Mouse (Mus musculus): ENCODE data around the gene Ccz1. TPM values are rescaled to one million over a fixed set of nuclear protein-coding genes. Genes with fewer than 3 reads are reported as not detected.

Ccz1 gene
- polyA plus RNA-seq, 1 experiment from 2014 or later: 110 TPM

DNA sequence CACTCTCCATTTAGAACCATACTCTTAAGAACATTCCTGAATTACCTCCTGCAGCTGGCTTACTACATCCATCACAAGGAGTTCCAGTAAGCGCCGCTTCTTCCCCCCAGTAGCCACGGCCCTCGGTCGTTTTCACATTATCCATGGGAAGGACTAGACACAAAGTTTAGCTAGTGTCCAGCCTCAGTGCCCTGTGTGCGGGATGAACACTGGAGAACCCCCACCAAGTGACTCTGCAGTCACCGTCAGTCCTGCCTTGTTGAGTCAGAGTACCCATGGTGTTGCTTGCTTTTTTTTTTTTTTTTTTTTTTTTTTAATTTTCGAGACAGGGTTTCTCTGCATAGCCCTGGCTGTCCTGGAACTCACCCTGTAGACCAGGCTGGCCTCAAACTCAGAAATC lies 53.5 kb downstream of the Ccz1 start:
- no peak for ATAC-seq (ENCODE audit: low FRiP score)
- WGBS: 93% methylated on average over 8 of the region's 8 CpGs
- H3K9ac ChIP-seq: no peak overlapping the region

GRCm38 (mm10) chr5:143959551-143959950 lies 55.1 kb downstream of the Ccz1 start:
- no peak overlapping the region for H3K9ac ChIP-seq
- H3K27ac ChIP-seq: no peak overlapping the region
- no peaks in the 10 kb centered on the region for H3K4me1 ChIP-seq
- no peaks in the 10 kb centered on the region for H3K27me3 ChIP-seq
- no peak for ATAC-seq (ENCODE audit: low FRiP score)
- WGBS: 92% methylated on average over 11 of the region's 11 CpGs
- no peaks in the 10 kb centered on the region for H3K36me3 ChIP-seq (replicated peaks)
- H3K4me2 ChIP-seq: no peak overlapping the region
- H3K4me3 ChIP-seq (replicated peaks): no peak overlapping the region
- H3K9me3 ChIP-seq: 0 out of 2 replicates have a peak, but pooled peaks cover 2% of the 10 kb centered on the region

More for the DNA sequence above, 53.5 kb downstream of the Ccz1 start:
- H3K4me1 ChIP-seq: no peaks in the 10 kb centered on the region
- 0 out of 2 replicates have a peak, but pooled peaks cover 2% of the 10 kb centered on the region for H3K9me3 ChIP-seq
- H3K4me2 ChIP-seq: no peak overlapping the region
- no peak overlapping the region for H3K4me3 ChIP-seq (replicated peaks)
- no peaks in the 10 kb centered on the region for H3K36me3 ChIP-seq (replicated peaks)
- no peaks in the 10 kb centered on the region for H3K27me3 ChIP-seq
- no peak overlapping the region for H3K27ac ChIP-seq

DNA sequence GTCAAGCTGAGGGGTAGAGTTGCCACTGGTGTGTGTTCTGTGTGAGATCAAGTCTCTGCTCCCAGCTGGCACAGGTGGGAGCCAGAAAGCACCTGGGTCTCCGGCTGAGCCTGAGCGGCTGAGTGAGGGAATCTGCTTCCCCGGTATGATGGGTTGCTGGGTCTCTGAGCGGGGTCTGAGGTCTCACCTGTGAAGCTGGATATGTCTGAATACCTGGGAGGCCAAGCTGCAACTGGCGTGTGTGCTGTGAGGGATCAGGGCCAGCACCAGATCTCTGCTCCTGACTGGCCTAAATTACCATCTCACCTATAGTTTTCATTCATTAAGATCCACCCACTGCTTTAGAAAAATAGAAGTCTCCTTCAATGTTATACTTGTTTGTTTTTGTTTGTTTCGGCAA lies 57.6 kb downstream of the Ccz1 start:
- H3K4me2 ChIP-seq: no peak overlapping the region
- no peak overlapping the region for H3K4me3 ChIP-seq (replicated peaks)
- 87% methylated on average over 6 of the region's 6 CpGs for WGBS

GRCm38 (mm10) chr5:143950016-143950415 lies 64.7 kb downstream of the Ccz1 start:
- no peaks in the 10 kb centered on the region for H3K9me3 ChIP-seq
- H3K4me3 ChIP-seq (replicated peaks): no peak overlapping the region
- no peak overlapping the region for H3K27ac ChIP-seq
- H3K4me1 ChIP-seq: no peaks in the 10 kb centered on the region
- ATAC-seq (ENCODE audit: low FRiP score): no peak
- H3K9ac ChIP-seq: no peak overlapping the region
- no peaks in the 10 kb centered on the region for H3K36me3 ChIP-seq (replicated peaks)
- WGBS: 45% methylated on average over 5 of the region's 5 CpGs
- H3K4me2 ChIP-seq: no peak overlapping the region
- H3K27me3 ChIP-seq: no peaks in the 10 kb centered on the region

More for the DNA sequence above, 57.6 kb downstream of the Ccz1 start:
- no peak for ATAC-seq (ENCODE audit: low FRiP score)
- Histone ChIP-seq H3K9ac (no peak overlapping the region), H3K4me1 (no peaks in the 10 kb centered on the region), H3K36me3 (replicated peaks) (no peaks in the 10 kb centered on the region), H3K27ac (no peak overlapping the region), H3K9me3 (0 out of 2 replicates have a peak, but pooled peaks cover 2% of the 10 kb centered on the region), H3K27me3 (no peaks in the 10 kb centered on the region)

DNA sequence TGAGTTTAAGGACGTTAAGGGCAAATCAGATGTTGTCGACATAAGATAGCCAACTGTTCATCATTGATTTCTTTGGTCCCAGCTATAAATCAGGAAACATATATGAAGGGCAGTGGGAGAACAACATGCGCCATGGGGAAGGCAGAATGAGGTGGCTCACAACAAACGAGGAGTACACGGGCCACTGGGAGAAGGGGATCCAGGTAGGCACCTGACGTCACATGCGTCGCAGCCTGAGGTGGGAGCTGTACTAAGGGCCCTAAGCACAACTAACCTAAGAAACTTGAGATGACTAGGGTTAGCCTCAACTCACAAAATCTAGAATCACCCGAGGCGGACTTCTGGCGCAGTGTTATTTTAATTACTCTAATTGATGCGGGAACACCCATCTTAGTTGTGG lies 66.3 kb downstream of the Ccz1 start:
- no peaks in the 10 kb centered on the region for H3K27me3 ChIP-seq
- H3K4me1 ChIP-seq: no peaks in the 10 kb centered on the region
- H3K4me3 ChIP-seq (replicated peaks): no peak overlapping the region
- no peaks in the 10 kb centered on the region for H3K36me3 ChIP-seq (replicated peaks)
- WGBS: 90% methylated on average over 12 of the region's 12 CpGs
- H3K9ac ChIP-seq: no peak overlapping the region
- H3K9me3 ChIP-seq: no peaks in the 10 kb centered on the region
- ATAC-seq (ENCODE audit: low FRiP score): no peak
- no peak overlapping the region for H3K27ac ChIP-seq
- no peak overlapping the region for H3K4me2 ChIP-seq

- no peak for ATAC-seq (ENCODE audit: low FRiP score)
Measured at GRCm38 (mm10) chr5:143943231-143944125, 71.2 kb downstream of the Ccz1 start.

GRCm38 (mm10) chr5:143941588-143941987 lies 73.1 kb downstream of the Ccz1 start:
- no peak for ATAC-seq (ENCODE audit: low FRiP score)
- H3K4me1 ChIP-seq: no peaks in the 10 kb centered on the region
- H3K27me3 ChIP-seq: no peaks in the 10 kb centered on the region
- H3K4me3 ChIP-seq (replicated peaks): no peak overlapping the region
- WGBS: 24% methylated on average over 10 of the region's 10 CpGs
- no peak overlapping the region for H3K4me2 ChIP-seq
- H3K27ac ChIP-seq: no peak overlapping the region
- H3K36me3 ChIP-seq (replicated peaks): no peaks in the 10 kb centered on the region
- no peaks in the 10 kb centered on the region for H3K9me3 ChIP-seq
- no peak overlapping the region for H3K9ac ChIP-seq

More at GRCm38 (mm10) chr5:143943231-143944125, 71.2 kb downstream of the Ccz1 start:
- no peaks in the 10 kb centered on the region for H3K4me1 ChIP-seq
- H3K4me3 ChIP-seq (replicated peaks): no peak overlapping the region
- no peaks in the 10 kb centered on the region for H3K9me3 ChIP-seq
- WGBS: 88% methylated on average over 14 of the region's 14 CpGs
- H3K27ac ChIP-seq: no peak overlapping the region
- H3K4me2 ChIP-seq: no peak overlapping the region
- no peaks in the 10 kb centered on the region for H3K36me3 ChIP-seq (replicated peaks)
- H3K9ac ChIP-seq: no peak overlapping the region
- no peaks in the 10 kb centered on the region for H3K27me3 ChIP-seq

Other genes with a start within 250 kb of the Ccz1 start
- gene Eif2ak1, start 197.1 kb downstream of the Ccz1 start, polyA plus RNA-seq (2016; fragmentation: Nextera tagmentation; extraction: Ambion mirVana): 44.7 and 46.2 TPM in 2 replicates
- 0.46 and 0.66 TPM in 2 replicates for gene Ankrd61, start 117.2 kb downstream of the Ccz1 start, polyA plus RNA-seq (2016; fragmentation: Nextera tagmentation; extraction: Ambion mirVana)
- 85.0 and 88.6 TPM in 2 replicates for gene Aimp2, start 105.0 kb downstream of the Ccz1 start, polyA plus RNA-seq (2016; fragmentation: Nextera tagmentation; extraction: Ambion mirVana)
- gene Pms2, start 104.9 kb downstream of the Ccz1 start, polyA plus RNA-seq (2016; fragmentation: Nextera tagmentation; extraction: Ambion mirVana): 35.2 and 38.5 TPM in 2 replicates
- gene Gm42421, start 86.7 kb downstream of the Ccz1 start, polyA plus RNA-seq (2016; fragmentation: Nextera tagmentation; extraction: Ambion mirVana): 0.87 and 1.9 TPM in 2 replicates
- gene Rsph10b, start 81.8 kb downstream of the Ccz1 start, polyA plus RNA-seq (2016; fragmentation: Nextera tagmentation; extraction: Ambion mirVana): 2.2 and 3.4 TPM in 2 replicates
- not detected in 2 replicates for gene Ocm, start 11.8 kb upstream of the Ccz1 start, polyA plus RNA-seq (2016; fragmentation: Nextera tagmentation; extraction: Ambion mirVana)
- 9.5 and 10.3 TPM in 2 replicates for gene Lmtk2, start 85.6 kb upstream of the Ccz1 start, polyA plus RNA-seq (2016; fragmentation: Nextera tagmentation; extraction: Ambion mirVana)
- 0.09 and 0.13 TPM in 2 replicates for gene Bhlha15, start 175.4 kb upstream of the Ccz1 start, polyA plus RNA-seq (2016; fragmentation: Nextera tagmentation; extraction: Ambion mirVana)
- 31.7 and 32.3 TPM in 2 replicates for gene Tecpr1, start 208.7 kb upstream of the Ccz1 start, polyA plus RNA-seq (2016; fragmentation: Nextera tagmentation; extraction: Ambion mirVana)
- gene Bri3, start 229.6 kb upstream of the Ccz1 start, polyA plus RNA-seq (2016; fragmentation: Nextera tagmentation; extraction: Ambion mirVana): 126 and 139 TPM in 2 replicates

Measured in forebrain, embryonic 12.5 days (tissue).